Mouse (Mus musculus): Measurements from ENCODE around the gene Lpin2. TPM values are rescaled to one million over a fixed set of nuclear protein-coding genes. Genes with fewer than 3 reads are reported as not detected.

The Lpin2 gene
- polyA plus RNA-seq, 1 experiment, result 11.2 TPM

DNA sequence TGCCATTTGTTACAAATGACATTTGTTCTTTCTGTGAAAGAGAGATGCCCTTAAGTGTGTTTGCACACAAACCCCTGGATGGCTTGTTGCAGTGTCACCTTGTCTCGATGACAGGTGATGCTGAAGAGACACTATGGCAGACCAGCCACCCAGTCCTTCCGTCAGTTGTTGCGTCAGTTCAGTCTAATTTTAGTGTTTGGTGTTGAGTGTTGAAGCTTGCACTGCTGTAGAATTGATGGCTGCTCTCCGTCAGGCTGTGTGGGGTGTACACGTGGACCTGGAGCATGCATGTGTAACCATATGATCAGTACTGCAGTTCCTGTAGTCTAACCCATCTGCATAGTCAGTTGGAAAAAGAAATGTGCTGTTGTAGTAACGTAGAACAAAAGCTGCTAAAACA, 66.6 kb downstream of the Lpin2 start:
- TF ChIP-seq CTCF (IDR thresholded peaks at IDR 0.05; ENCODE audit: control insufficient read depth, insufficient read depth, insufficient replicate concordance, low read depth, low read length), result no peak
- no peak for TF ChIP-seq POLR2A (IDR thresholded peaks at IDR 0.05; ENCODE audit: control insufficient read depth, low read depth, low read length)
- peaks cover 8% of the 10 kb centered on the region for H3K36me3 ChIP-seq (ENCODE audit: control insufficient read depth, insufficient read depth, low read length)
- H3K27ac ChIP-seq (ENCODE audit: control insufficient read depth, insufficient read depth, low read depth, low read length), result peak overlapping the region; percentile 39; the same call in 1 of the 2 replicates
- peaks cover 4% of the 10 kb centered on the region for H3K4me1 ChIP-seq (ENCODE audit: control insufficient read depth, insufficient read depth, low read length)
- no peak overlapping the region for H3K4me3 ChIP-seq (ENCODE audit: control insufficient read depth, low read depth, low read length)
- H3K27me3 ChIP-seq (ENCODE audit: control insufficient read depth, insufficient read depth, low read length), result no peaks in the 10 kb centered on the region

DNA sequence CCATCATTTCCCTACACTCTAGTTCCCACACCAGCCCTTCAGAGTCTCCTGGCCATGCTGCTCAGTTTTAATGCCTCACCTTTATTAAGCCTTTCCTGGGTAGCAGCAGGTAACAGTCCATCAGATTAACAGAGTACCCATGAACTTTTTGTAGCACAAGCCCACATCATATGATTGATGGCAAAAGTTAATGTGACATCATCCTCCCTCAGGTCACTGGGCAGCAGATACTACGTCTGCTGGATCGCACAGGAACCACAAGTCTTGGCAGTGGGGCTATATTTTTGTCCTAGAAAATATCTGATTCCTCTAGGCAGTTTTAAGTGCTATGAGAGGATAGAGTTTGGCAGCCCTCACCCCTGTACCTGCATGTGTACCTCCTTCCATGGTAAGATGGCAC, 67.7 kb downstream of the Lpin2 start:
- Histone ChIP-seq H3K36me3 (ENCODE audit: control insufficient read depth, insufficient read depth, low read length) (peaks cover 8% of the 10 kb centered on the region), H3K27me3 (ENCODE audit: control insufficient read depth, insufficient read depth, low read length) (no peaks in the 10 kb centered on the region)

DNA sequence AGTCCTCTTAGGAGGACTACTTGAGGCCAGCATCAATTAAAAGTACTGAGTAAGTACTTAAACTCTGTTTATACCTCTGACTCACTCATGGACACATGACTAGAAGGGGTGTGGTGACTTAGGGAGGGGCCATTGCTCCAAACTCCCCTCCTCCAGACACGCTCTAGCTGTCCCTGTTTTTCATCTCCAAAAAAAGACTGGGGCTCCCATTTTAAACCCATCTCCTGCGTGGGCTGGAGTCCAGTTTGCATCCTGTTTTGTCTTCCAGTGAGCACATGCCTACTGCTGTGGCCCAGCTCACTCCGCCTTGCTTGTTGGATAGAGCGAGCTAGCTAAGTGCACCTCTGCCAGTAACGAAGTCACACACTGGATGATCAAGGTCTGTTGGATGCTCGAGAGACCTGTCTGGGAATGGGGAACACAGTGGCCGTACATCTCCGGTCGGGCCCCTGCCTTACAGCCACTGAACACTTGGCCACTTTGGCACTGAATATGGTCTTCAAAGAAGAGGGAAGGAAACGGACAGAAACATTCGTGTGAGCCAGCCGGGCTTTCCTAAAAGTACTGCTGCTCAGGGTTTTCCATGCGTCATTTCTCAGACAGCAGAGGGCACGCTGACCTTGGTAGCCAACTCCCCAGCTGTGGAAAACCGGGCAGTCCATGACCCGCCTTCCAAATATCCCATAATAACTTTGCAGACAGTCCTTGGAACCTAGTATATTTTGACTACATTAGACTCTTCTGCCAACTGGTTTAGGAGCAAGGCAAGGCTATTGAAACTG, 68.7 kb downstream of the Lpin2 start:
- H3K27ac ChIP-seq (ENCODE audit: control insufficient read depth, insufficient read depth, low read depth, low read length), result peak overlapping the region; percentile 71
- TF ChIP-seq CTCF (IDR thresholded peaks at IDR 0.05; ENCODE audit: control insufficient read depth, insufficient read depth, insufficient replicate concordance, low read depth, low read length) (no peak), POLR2A (IDR thresholded peaks at IDR 0.05; ENCODE audit: control insufficient read depth, low read depth, low read length) (no peak)
- H3K27me3 ChIP-seq (ENCODE audit: control insufficient read depth, insufficient read depth, low read length), result no peaks in the 10 kb centered on the region
- H3K4me3 ChIP-seq (ENCODE audit: control insufficient read depth, low read depth, low read length), result no peak overlapping the region
- H3K4me1 ChIP-seq (ENCODE audit: control insufficient read depth, insufficient read depth, low read length), result peaks cover 8% of the 10 kb centered on the region
- H3K36me3 ChIP-seq (ENCODE audit: control insufficient read depth, insufficient read depth, low read length), result peaks cover 8% of the 10 kb centered on the region

More for the DNA sequence above, 67.7 kb downstream of the Lpin2 start:
- TF ChIP-seq POLR2A (IDR thresholded peaks at IDR 0.05; ENCODE audit: control insufficient read depth, low read depth, low read length) (no peak), CTCF (IDR thresholded peaks at IDR 0.05; ENCODE audit: control insufficient read depth, insufficient read depth, insufficient replicate concordance, low read depth, low read length) (no peak)
- Histone ChIP-seq H3K27ac (ENCODE audit: control insufficient read depth, insufficient read depth, low read depth, low read length) (no peak overlapping the region), H3K4me1 (ENCODE audit: control insufficient read depth, insufficient read depth, low read length) (peaks cover 4% of the 10 kb centered on the region), H3K4me3 (ENCODE audit: control insufficient read depth, low read depth, low read length) (no peak overlapping the region)

DNA sequence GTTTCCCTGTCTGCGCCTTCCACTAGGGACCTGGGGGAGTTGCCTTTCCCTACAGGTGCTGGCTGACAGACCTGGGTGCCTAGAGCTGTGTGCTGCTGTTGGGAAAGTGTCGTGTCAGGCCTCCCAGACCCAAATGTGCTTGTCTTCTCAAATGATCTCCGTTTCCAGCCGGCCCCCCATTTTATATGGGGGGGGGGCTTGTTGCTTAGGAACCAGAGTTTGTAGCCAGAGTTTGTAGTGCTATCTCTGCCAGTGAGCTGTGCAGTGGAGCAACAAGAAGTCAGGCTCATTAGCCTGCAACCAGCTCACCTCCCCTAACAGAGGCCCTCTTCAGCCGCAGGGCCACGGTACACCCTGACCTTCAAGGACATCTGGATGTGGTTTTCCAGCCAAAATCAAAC, 69.2 kb downstream of the Lpin2 start:
- H3K27me3 ChIP-seq (ENCODE audit: control insufficient read depth, insufficient read depth, low read length), result no peaks in the 10 kb centered on the region
- H3K27ac ChIP-seq (ENCODE audit: control insufficient read depth, insufficient read depth, low read depth, low read length), result peak overlapping the region; percentile 12; the same call in 1 of the 2 replicates
- no peak for TF ChIP-seq POLR2A (IDR thresholded peaks at IDR 0.05; ENCODE audit: control insufficient read depth, low read depth, low read length)
- TF ChIP-seq CTCF (IDR thresholded peaks at IDR 0.05; ENCODE audit: control insufficient read depth, insufficient read depth, insufficient replicate concordance, low read depth, low read length), result no peak
- H3K36me3 ChIP-seq (ENCODE audit: control insufficient read depth, insufficient read depth, low read length), result peaks cover 8% of the 10 kb centered on the region
- H3K4me3 ChIP-seq (ENCODE audit: control insufficient read depth, low read depth, low read length), result no peak overlapping the region
- peaks cover 14% of the 10 kb centered on the region for H3K4me1 ChIP-seq (ENCODE audit: control insufficient read depth, insufficient read depth, low read length)

DNA sequence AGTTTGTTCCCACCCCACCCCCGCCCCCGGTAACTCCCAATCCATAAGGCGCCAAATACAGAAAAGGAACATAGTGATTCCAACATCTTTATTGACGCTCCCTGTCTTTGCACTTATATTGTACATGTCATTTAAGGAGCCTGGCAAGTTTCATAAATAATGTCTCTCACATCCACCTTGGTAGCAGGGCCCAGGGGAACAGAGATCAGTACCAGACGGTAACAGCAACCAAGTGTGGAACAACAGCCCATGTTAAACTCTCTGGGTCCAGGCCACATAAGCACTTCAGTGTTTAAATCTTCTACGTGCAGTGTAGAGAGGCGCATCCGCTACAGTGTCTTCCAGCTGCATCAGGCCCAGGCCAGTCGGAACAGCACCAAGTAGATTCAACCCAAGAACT, 69.7 kb downstream of the Lpin2 start:
- Histone ChIP-seq H3K27ac (ENCODE audit: control insufficient read depth, insufficient read depth, low read depth, low read length) (no peak overlapping the region), H3K36me3 (ENCODE audit: control insufficient read depth, insufficient read depth, low read length) (peaks cover 4% of the 10 kb centered on the region), H3K4me3 (ENCODE audit: control insufficient read depth, low read depth, low read length) (no peak overlapping the region), H3K27me3 (ENCODE audit: control insufficient read depth, insufficient read depth, low read length) (no peaks in the 10 kb centered on the region), H3K4me1 (ENCODE audit: control insufficient read depth, insufficient read depth, low read length) (peaks cover 15% of the 10 kb centered on the region)
- TF ChIP-seq CTCF (IDR thresholded peaks at IDR 0.05; ENCODE audit: control insufficient read depth, insufficient read depth, insufficient replicate concordance, low read depth, low read length) (no peak), POLR2A (IDR thresholded peaks at IDR 0.05; ENCODE audit: control insufficient read depth, low read depth, low read length) (no peak)

DNA sequence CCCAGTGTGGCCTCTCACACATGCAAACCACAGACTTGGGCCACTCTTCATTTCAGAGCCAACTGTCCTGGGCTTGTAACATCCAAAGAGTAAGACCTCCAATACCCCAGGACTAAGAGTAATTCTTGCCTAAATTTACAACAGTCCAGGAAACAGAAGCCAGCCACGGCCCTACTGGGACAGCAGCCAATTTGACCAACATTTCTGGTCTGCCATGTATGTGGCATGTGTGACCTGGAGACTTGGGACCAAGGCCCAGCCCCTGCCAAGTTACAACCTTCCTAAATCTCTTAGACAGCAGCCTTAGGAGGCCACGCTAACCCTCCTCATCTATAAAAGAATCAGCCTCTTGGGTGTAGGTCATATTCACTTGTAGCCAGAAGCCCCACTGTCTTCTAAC, 71.0 kb downstream of the Lpin2 start:
- H3K4me1 ChIP-seq (ENCODE audit: control insufficient read depth, insufficient read depth, low read length), result peaks cover 13% of the 10 kb centered on the region
- H3K36me3 ChIP-seq (ENCODE audit: control insufficient read depth, insufficient read depth, low read length), result no peaks in the 10 kb centered on the region; the same call in 1 of the 2 replicates
- no peaks in the 10 kb centered on the region for H3K27me3 ChIP-seq (ENCODE audit: control insufficient read depth, insufficient read depth, low read length)
- H3K4me3 ChIP-seq (ENCODE audit: control insufficient read depth, low read depth, low read length), result no peak overlapping the region
- TF ChIP-seq CTCF (IDR thresholded peaks at IDR 0.05; ENCODE audit: control insufficient read depth, insufficient read depth, insufficient replicate concordance, low read depth, low read length), result no peak
- TF ChIP-seq POLR2A (IDR thresholded peaks at IDR 0.05; ENCODE audit: control insufficient read depth, low read depth, low read length), result no peak
- no peak overlapping the region for H3K27ac ChIP-seq (ENCODE audit: control insufficient read depth, insufficient read depth, low read depth, low read length)

DNA sequence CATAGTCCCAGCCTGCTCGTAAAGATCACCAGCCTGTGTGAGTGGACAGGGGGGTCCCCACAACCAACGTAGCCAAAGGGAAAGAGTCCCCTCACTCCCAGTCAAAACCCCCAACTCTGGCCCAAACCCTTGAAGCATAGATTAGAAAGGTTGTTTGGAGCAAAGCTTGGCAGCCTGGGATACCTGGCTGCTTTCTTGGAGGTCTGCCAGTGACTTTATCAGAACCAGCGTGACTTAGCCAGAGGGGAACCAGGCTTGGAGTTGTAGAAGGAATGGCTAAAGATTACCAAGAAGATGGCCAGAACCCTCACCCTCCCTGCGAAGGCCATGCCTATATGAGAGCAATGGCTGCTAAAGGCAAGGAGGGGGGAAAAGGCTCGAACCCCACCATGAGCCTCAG, 71.7 kb downstream of the Lpin2 start:
- Histone ChIP-seq H3K36me3 (ENCODE audit: control insufficient read depth, insufficient read depth, low read length) (no peaks in the 10 kb centered on the region; the same call in 1 of the 2 replicates), H3K27ac (ENCODE audit: control insufficient read depth, insufficient read depth, low read depth, low read length) (no peak overlapping the region), H3K4me3 (ENCODE audit: control insufficient read depth, low read depth, low read length) (no peak overlapping the region), H3K4me1 (ENCODE audit: control insufficient read depth, insufficient read depth, low read length) (peaks cover 13% of the 10 kb centered on the region), H3K27me3 (ENCODE audit: control insufficient read depth, insufficient read depth, low read length) (no peaks in the 10 kb centered on the region)
- no peak for TF ChIP-seq POLR2A (IDR thresholded peaks at IDR 0.05; ENCODE audit: control insufficient read depth, low read depth, low read length)
- TF ChIP-seq CTCF (IDR thresholded peaks at IDR 0.05; ENCODE audit: control insufficient read depth, insufficient read depth, insufficient replicate concordance, low read depth, low read length), result no peak

Measured in testis, adult 2 months (tissue).